In the genomic region with DNA sequence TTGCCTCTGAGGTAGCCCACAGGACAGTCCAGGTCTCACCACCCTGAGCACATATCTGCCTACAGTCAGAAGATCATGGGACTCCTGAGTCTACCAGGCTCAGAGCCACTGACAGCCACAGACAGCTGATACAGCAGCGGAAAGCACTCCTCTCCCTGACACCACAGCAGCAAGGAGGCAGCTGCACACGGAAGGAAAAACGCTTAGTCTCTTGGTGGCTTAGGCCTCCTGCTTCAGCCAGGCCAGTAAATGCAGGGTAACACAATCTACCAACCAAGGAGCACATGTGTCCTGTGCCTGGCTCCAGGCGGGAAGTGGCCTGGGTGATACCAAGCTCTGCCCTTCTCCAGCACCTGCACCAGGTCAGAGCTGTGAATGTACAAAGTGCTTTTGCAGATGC, we compare ENCODE assay signal across 14 mouse cellular contexts.
DNase-seq lines count a peak whose midpoint lies in the region; ATAC-seq lines count a peak whose summit lies in the region.
"Had no signal": no experiment of that assay in that cellular context is flagged by ENCODE, and none has a peak within 500 bp of the region (broad histone marks: within the 10 kb centered on the region; RNA-seq: fewer than 3 reads in every experiment).

No protein-coding gene starts in this region.

- no peaks in the 10 kb centered on the region for H3K36me3 ChIP-seq in heart, embryonic 16.5 days (ENCODE audit: control insufficient read depth, insufficient read depth)
- H3K36me3 ChIP-seq in midbrain, embryonic 11.5 days (ENCODE audit: control insufficient read depth, insufficient read depth, low read length), result no peaks in the 10 kb centered on the region
- no peaks in the 10 kb centered on the region for H3K36me3 ChIP-seq in midbrain, embryonic 15.5 days (replicated peaks)
- H3K36me3 ChIP-seq in limb, embryonic 11.5 days (ENCODE audit: control insufficient read depth, insufficient read depth, low read length), result no peaks in the 10 kb centered on the region
- H3K36me3 ChIP-seq: forebrain, embryonic 15.5 days had no signal

- no peaks in the 10 kb centered on the region for H3K27me3 ChIP-seq in heart, embryonic 16.5 days (ENCODE audit: control insufficient read depth, insufficient read depth, low read length)
- no peaks in the 10 kb centered on the region for H3K27me3 ChIP-seq in midbrain, embryonic 11.5 days (ENCODE audit: control insufficient read depth, insufficient read depth, low read length)
- H3K27me3 ChIP-seq in midbrain, embryonic 15.5 days (replicated peaks), result no peaks in the 10 kb centered on the region
- no peaks in the 10 kb centered on the region for H3K27me3 ChIP-seq in limb, embryonic 11.5 days (ENCODE audit: control insufficient read depth, insufficient read depth, low read length)
- H3K27me3 ChIP-seq: forebrain, embryonic 15.5 days had no signal

- no peak for ATAC-seq in heart, embryonic 16.5 days (replicated peaks; ENCODE audit: extremely low read depth, insufficient read depth, low FRiP score)
- no peak for ATAC-seq in midbrain, embryonic 11.5 days (ENCODE audit: low FRiP score)
- ATAC-seq in midbrain, embryonic 15.5 days (replicated peaks), result no peak
- ATAC-seq in limb, embryonic 11.5 days (ENCODE audit: insufficient number of reproducible peaks, low FRiP score, low TSS enrichment, low read depth), result peak; percentile 70
- no peak for ATAC-seq in megakaryocyte, adult 5-6 weeks (ENCODE audit: poor library complexity, severe bottlenecking)
- ATAC-seq: forebrain, embryonic 15.5 days; inflammation-experienced regulatory T-cells, adult 6 months had no signal

- WGBS in heart, embryonic 16.5 days, result 57% methylated on average over 4 of the region's 4 CpGs
- 80% methylated on average over 4 of the region's 4 CpGs for WGBS in midbrain, embryonic 11.5 days
- 78% methylated on average over 4 of the region's 4 CpGs for WGBS in midbrain, embryonic 15.5 days
- 16% methylated on average over 4 of the region's 4 CpGs for whole genome bisulfite sequencing in limb, embryonic 11.5 days

- no peak overlapping the region for H3K4me3 ChIP-seq in heart, embryonic 16.5 days (ENCODE audit: low read length)
- no peak overlapping the region for H3K4me3 ChIP-seq in midbrain, embryonic 11.5 days (ENCODE audit: low read depth, low read length)
- no peak overlapping the region for H3K4me3 ChIP-seq in midbrain, embryonic 15.5 days
- no peak overlapping the region for H3K4me3 ChIP-seq in limb, embryonic 11.5 days (ENCODE audit: low read depth, low read length)
- H3K4me3 ChIP-seq: forebrain, embryonic 15.5 days had no signal

- no peaks in the 10 kb centered on the region for H3K9me3 ChIP-seq in heart, embryonic 16.5 days (replicated peaks; ENCODE audit: control insufficient read depth, low read length)
- H3K9me3 ChIP-seq in midbrain, embryonic 11.5 days (ENCODE audit: control insufficient read depth, low read length), result no peaks in the 10 kb centered on the region
- H3K9me3 ChIP-seq in midbrain, embryonic 15.5 days, result no peaks in the 10 kb centered on the region
- no peaks in the 10 kb centered on the region for H3K9me3 ChIP-seq in limb, embryonic 11.5 days (ENCODE audit: control insufficient read depth, low read length)
- H3K9me3 ChIP-seq: forebrain, embryonic 15.5 days had no signal

- H3K4me2 ChIP-seq in heart, embryonic 16.5 days (ENCODE audit: low read depth, low read length), result no peak overlapping the region
- H3K4me2 ChIP-seq in midbrain, embryonic 11.5 days, result no peak overlapping the region
- H3K4me2 ChIP-seq in midbrain, embryonic 15.5 days, result no peak overlapping the region
- H3K4me2 ChIP-seq in limb, embryonic 11.5 days (ENCODE audit: low read depth, severe bottlenecking), result no peak overlapping the region; the same call in 1 of the 2 replicates
- H3K4me2 ChIP-seq: forebrain, embryonic 15.5 days had no signal

- no peak overlapping the region for H3K27ac ChIP-seq in heart, embryonic 16.5 days (ENCODE audit: low read length)
- H3K27ac ChIP-seq in midbrain, embryonic 11.5 days (ENCODE audit: low read depth, low read length), result no peak overlapping the region
- no peak overlapping the region for H3K27ac ChIP-seq in midbrain, embryonic 15.5 days
- H3K27ac ChIP-seq in limb, embryonic 11.5 days (replicated peaks; ENCODE audit: low read depth, low read length), result peak overlapping the region; percentile 87
- H3K27ac ChIP-seq: forebrain, embryonic 15.5 days; liver, embryonic 14.5 days had no signal

- DNase-seq in heart, postnatal 10 days, result no peak
- peak; percentile 67 for DNase-seq in midbrain, embryonic 11.5 days (ENCODE audit: low spot score, missing footprints)
- peak; percentile 74 for DNase-seq in limb, embryonic 11.5 days (ENCODE audit: low spot score)
- DNase-seq in left cerebral cortex, adult 18-20 months (ENCODE audit: low spot score in 2 of 2), result no peak
- DNase-seq: cerebellum, postnatal 36 days; heart, adult 18-20 months; lung, postnatal 36 days; right cerebral cortex, adult 18-20 months had no signal

- H3K9ac ChIP-seq in heart, embryonic 16.5 days (ENCODE audit: low read length), result peak overlapping the region; percentile 13; the same call in 1 of the 2 replicates
- no peak overlapping the region for H3K9ac ChIP-seq in midbrain, embryonic 11.5 days (ENCODE audit: low read length)
- H3K9ac ChIP-seq in midbrain, embryonic 15.5 days, result no peak overlapping the region
- H3K9ac ChIP-seq in limb, embryonic 11.5 days (ENCODE audit: low read length), result 0 out of 2 replicates have a peak overlapping the region, but pooled peaks have one; percentile 22
- H3K9ac ChIP-seq: forebrain, embryonic 15.5 days; liver, embryonic 14.5 days had no signal

- H3K4me1 ChIP-seq in heart, embryonic 16.5 days (ENCODE audit: control insufficient read depth, insufficient read depth, low read length), result no peaks in the 10 kb centered on the region; the same call in 1 of the 2 replicates
- no peaks in the 10 kb centered on the region; the same call in 1 of the 2 replicates for H3K4me1 ChIP-seq in midbrain, embryonic 11.5 days (ENCODE audit: control insufficient read depth, insufficient read depth, low read length)
- peaks cover 7% of the 10 kb centered on the region for H3K4me1 ChIP-seq in midbrain, embryonic 15.5 days
- peaks cover 38% of the 10 kb centered on the region for H3K4me1 ChIP-seq in limb, embryonic 11.5 days (ENCODE audit: control insufficient read depth, insufficient read depth, low read length)

- intact Hi-C loops in heart, postnatal 10 days (cut with DNase I), result no loop called here

Comparison
In these comparisons a context has a peak if more than half of its experiments do, and no peak if none do; other contexts are left out.
1. H3K9ac ChIP-seq: peak in heart, embryonic 16.5 days (single experiment) and limb, embryonic 11.5 days (single experiment); none in midbrain, embryonic 11.5 days (single experiment) and midbrain, embryonic 15.5 days (single experiment).
2. DNase-seq: peak in midbrain, embryonic 11.5 days (single experiment) and limb, embryonic 11.5 days (single experiment); none in heart, postnatal 10 days (0 of 2) and left cerebral cortex, adult 18-20 months (0 of 2).